Mouse (Mus musculus) liver, embryonic 14.5 days (tissue): ENCODE results near the gene Slc3a1.

ENCODE experiments used
- CTCF ChIP-seq: IDR thresholded peaks from 2 replicates; pipeline ENCODE4 v1.5.1; 2016; ENCODE audit warnings: antibody characterized with exemption, low read depth, control low read depth
- EP300 ChIP-seq: IDR thresholded peaks from 2 replicates; pipeline ENCODE4 v1.6.1; 2016; ENCODE audit warnings: antibody characterized with exemption, low read depth

DNA sequence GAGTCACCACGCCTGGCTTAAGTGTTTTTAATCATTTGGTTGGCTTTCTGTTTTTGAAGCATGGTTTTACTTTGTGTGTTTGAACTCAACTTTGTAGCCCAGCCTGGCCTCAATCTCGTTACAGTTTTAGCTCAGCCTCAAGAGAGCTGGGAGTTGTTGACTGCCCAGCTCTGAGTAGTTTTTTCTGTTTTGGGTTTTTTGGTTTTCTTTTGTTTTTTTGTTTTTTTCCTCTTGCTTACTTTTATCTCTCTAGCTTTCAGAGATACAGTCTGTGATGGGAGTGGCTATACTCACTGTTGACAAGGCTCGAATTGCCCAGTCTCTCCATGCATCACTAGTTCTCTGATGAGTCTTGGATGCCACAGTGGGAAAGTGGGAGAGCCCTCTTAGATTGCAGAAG lies 7.8 kb upstream of the Slc3a1 start:
- TF ChIP-seq CTCF (no peak), EP300 (no peak)
